Mouse (Mus musculus) midbrain, embryonic 15.5 days (tissue): ENCODE measurements around the gene Ptk7. TPM values are rescaled to one million over a fixed set of nuclear protein-coding genes. Genes with fewer than 3 reads are reported as not detected.

ENCODE experiments used
- ATAC-seq: fragments of 200-750 bp; cut with Nextera tagmentation; replicated peaks from 2 replicates; pipeline ENCODE4 v1.8.0; 2017; ENCODE audit warnings: moderate TSS enrichment
- H3K27ac ChIP-seq: fragments of 300-500 bp; sonication (generic); 2 replicates; pipeline ENCODE4 v1.5.1; 2015; ENCODE audit warnings: mild to moderate bottlenecking, inconsistent platforms
- H3K27me3 ChIP-seq: fragments of 300-500 bp; sonication (generic); replicated peaks from 2 replicates; pipeline ENCODE4 v1.6.1; 2015; ENCODE audit warnings: inconsistent platforms
- H3K36me3 ChIP-seq: fragments of 300-500 bp; sonication (generic); replicated peaks from 2 replicates; pipeline ENCODE4 v1.6.1; 2015; ENCODE audit warnings: inconsistent platforms
- H3K4me1 ChIP-seq: fragments of 300-500 bp; sonication (generic); 2 replicates; pipeline ENCODE4 v1.6.1; 2015; ENCODE audit warnings: inconsistent platforms
- H3K4me2 ChIP-seq: fragments of 300-500 bp; sonication (generic); 2 replicates; pipeline ENCODE4 v1.6.1; 2015; ENCODE audit warnings: inconsistent platforms, mild to moderate bottlenecking, moderate library complexity
- H3K4me3 ChIP-seq: fragments of 300-500 bp; sonication (generic); 2 replicates; pipeline ENCODE4 v1.5.1; 2015; ENCODE audit warnings: mild to moderate bottlenecking, inconsistent platforms
- H3K9ac ChIP-seq: fragments of 300-500 bp; sonication (generic); 2 replicates; pipeline ENCODE4 v1.6.1; 2015; ENCODE audit warnings: mild to moderate bottlenecking, inconsistent platforms
- H3K9me3 ChIP-seq: fragments of 300-500 bp; sonication (generic); 2 replicates; pipeline ENCODE4 v1.6.1; 2016; ENCODE audit warnings: inconsistent platforms
- WGBS: fragments of 180-500 bp; shearing (Covaris S2); methylation state at CpG from one replicate; pipeline ENCODE4 v1.1.7; 2015; ENCODE audit warnings: mixed read lengths; 5-methylcytosine and 5-hydroxymethylcytosine counted together
- polyA plus RNA-seq: library from polyadenylated mRNA; unstranded; fragments of >200 nt; fragmentation: Nextera tagmentation; extraction: Ambion mirVana; gene quantifications from 2 replicates; pipeline ENCODE4 v1.2.1, GENCODE M21; 2015

Ptk7 gene
- 33.6 and 34.8 TPM in 2 replicates for polyA plus RNA-seq

DNA sequence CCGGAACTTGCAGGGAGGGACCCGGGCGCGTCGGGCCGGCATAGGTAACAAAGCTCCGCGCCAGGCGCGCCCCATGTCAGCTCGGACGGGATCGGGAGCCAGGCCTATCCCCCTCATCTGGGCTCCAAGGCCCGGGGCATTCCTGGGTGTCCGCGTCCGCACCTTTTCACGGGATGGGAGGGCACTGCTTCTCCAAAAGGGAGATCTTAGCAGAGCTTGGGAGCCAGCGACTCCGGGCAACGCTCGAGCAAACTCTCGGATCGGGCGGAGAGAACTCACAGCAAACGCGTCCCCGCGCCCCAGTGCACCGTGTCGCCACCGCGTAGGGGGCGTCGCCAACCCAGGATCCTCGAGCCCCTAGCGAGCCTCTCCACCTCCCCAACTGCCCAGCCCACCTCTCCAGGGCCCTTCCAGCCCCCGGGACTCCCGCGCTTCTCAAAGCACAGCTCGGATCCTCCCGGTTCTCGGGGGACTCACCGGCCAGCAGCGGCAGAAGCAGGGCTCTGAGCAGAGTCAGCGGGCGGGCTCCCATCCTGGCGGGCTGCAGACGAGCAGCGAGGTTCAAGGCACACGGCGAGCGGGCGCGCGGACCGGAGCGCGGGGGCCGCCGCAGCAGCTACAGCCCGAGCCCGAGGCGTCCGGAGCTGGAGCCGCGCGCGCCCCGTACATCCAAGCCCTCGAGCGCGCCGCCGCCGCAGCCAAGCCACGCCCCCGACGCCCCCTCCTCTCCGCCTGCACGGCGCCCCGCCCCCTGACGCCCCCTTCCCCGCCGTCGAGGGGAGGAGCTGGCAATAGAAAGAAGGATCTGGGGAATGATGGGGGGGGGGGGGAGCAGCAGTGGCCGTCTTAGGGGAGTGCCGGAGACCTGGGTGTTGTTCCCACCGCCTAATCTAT is at the start of gene Ptk7:
Ptk7 (minus strand) TSS at position 714 of the 894 bp plus-strand sequence.
- Histone ChIP-seq H3K27me3 (no peaks in the 10 kb centered on the region), H3K9me3 (no peaks in the 10 kb centered on the region), H3K9ac (peak within 1 kb of the TSS; percentile 90), H3K4me1 (peaks cover 41% of the 10 kb centered on the region), H3K36me3 (peaks cover 17% of the 10 kb centered on the region), H3K27ac (peak within 1 kb of the TSS; percentile 87), H3K4me2 (peak within 1 kb of the TSS; percentile 72), H3K4me3 (peak within 1 kb of the TSS; percentile 70)
- under 1% methylated on average over 67 of the region's 90 CpGs for WGBS
- peak; percentile 82 for ATAC-seq

DNA sequence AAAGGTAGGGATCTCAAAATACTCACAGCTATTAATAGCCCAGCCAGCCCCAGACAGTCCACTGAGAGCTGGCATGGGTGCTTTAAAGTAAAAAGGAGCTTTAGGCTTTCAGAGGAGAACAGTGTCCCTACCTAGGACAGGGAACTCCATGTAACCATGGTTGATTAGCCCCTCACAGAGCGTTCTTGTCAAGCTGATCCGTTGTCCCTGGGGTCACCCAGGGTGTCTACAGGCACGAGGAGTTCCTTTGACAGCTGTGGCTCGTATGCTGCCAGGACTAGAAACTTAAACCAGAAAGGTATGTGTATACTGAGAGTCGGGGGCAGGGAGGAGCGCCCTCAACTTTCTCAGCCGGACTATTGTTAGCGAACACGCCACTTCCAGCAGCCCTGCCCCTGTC is 49.6 kb upstream of the Ptk7 start:
- Histone ChIP-seq H3K4me2 (peak overlapping the region; percentile 81), H3K9ac (peak overlapping the region; percentile 71; the same call in 1 of the 2 replicates), H3K9me3 (no peaks in the 10 kb centered on the region), H3K4me1 (peaks cover 36% of the 10 kb centered on the region), H3K27ac (no peak overlapping the region), H3K36me3 (peaks cover 30% of the 10 kb centered on the region), H3K4me3 (no peak overlapping the region), H3K27me3 (no peaks in the 10 kb centered on the region)
- WGBS = 73% methylated on average over 9 of the region's 9 CpGs
- no peak for ATAC-seq

DNA sequence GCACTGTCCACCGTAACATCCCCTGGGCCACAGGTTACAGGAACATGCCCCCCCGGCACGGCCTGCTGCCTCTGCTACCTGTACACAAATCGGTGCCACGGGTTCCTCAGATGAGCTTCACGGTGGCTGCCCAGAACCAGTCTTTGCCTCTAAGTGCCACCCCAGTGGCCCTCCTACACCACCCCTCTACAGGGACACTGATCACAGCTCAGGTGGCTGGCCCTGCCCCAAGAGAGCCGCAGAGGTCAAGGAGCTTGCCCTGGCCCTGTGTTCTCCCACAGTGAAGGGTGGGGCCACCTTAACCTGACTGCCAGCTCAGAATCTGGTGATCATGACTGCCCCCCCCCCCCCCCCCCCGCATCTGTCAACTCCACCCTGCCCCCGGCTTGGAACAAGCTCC is 49.1 kb upstream of the Ptk7 start, which contains the start of gene Mea1:
Mea1 (plus strand) TSS at position 378 of the 400 bp plus-strand sequence.
- Histone ChIP-seq H3K4me1 (peaks cover 40% of the 10 kb centered on the region), H3K36me3 (peaks cover 25% of the 10 kb centered on the region), H3K27me3 (no peaks in the 10 kb centered on the region), H3K27ac (0 out of 2 replicates have a peak within 1 kb of the TSS, but pooled peaks have one; percentile 90), H3K9me3 (no peaks in the 10 kb centered on the region), H3K4me2 (peak within 1 kb of the TSS; percentile 81), H3K4me3 (peak within 1 kb of the TSS; percentile 86), H3K9ac (peak within 1 kb of the TSS; percentile 71)
- ATAC-seq = no peak
- 88% methylated on average over 8 of the region's 9 CpGs for WGBS

DNA sequence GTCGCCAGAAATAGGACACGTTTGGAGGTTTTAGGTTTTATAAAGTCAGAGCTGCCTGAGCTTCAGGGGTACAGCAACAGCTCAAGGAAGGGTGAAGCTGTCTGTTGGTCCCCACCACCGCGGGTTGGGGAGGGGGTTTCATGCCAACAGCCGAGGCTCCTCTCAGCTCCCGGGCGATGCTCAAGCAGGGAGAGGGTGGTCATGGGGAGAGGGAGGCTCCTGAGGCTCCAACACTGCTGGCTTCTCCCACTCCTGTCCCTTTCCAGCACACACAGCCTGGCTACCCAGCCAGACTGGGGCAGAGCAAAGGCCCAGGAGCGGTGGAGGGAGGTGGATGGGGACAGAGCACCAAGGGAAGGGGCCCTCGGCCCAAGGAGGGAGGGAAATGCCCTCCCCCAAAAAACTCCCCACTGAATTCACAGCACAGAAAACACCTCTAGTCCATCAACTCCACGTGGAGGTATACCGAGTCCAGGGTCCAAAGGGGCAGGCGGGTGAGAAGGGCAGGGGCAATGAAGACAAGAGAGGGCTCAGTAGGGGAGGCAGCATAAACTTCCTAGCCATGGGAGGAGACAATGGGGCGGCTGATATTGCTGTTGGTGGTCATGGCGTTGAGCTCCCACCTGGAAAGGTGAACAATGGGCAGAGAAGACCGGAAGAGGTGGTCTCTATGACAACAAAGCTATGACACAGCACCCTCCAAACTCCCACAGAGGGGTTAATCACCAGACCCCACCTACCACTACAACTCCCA is 45.4 kb upstream of the Ptk7 start:
- peak overlapping the region; percentile 71 for H3K4me3 ChIP-seq
- peaks cover 32% of the 10 kb centered on the region for H3K4me1 ChIP-seq
- H3K36me3 ChIP-seq = peaks cover 27% of the 10 kb centered on the region
- 18% methylated on average over 15 of the region's 15 CpGs for WGBS
- H3K27me3 ChIP-seq = no peaks in the 10 kb centered on the region
- peak overlapping the region; percentile 65 for H3K27ac ChIP-seq
- H3K9ac ChIP-seq = peak overlapping the region; percentile 5
- ATAC-seq = peak; percentile 48
- no peaks in the 10 kb centered on the region for H3K9me3 ChIP-seq
- peak overlapping the region; percentile 78 for H3K4me2 ChIP-seq

DNA sequence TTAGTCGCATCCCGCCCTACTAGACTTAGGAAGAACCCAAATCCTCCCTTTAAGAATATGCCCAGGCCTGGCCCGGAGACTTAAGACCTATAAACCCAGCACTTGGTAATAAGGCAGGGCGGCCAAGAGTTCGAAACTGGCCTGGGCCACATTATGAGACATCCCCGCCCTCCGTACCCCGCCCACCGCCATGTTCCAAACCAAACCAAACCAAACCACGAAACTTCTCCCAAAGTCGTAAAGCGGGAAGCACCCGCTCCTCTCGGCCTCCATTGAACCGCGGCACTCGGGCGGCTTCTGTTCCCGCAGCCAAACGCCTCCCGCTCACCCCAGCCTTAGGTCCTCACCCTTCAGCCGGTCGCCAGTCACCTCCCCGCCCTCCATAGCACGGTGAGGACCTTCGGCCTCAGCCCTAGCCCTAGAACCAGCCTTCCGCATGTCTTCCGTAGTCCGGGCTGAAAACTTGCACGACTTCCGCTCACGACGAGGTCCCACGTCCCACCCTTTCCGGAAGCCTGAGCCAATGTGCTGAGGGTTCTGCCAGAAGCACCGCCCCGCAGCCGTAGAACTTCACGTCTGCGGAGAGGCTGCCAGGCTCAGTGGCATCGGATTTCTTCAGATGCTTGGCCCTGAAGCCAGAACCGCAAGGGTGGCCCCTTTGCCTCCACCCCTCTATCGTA is 44.7 kb upstream of the Ptk7 start, which contains the start of gene Rrp36:
Rrp36 (minus strand) TSS at position 503 of the 680 bp plus-strand sequence.
- WGBS = 1% methylated on average over 42 of the region's 43 CpGs
- H3K27ac ChIP-seq = peak within 1 kb of the TSS; percentile 65
- no peaks in the 10 kb centered on the region for H3K27me3 ChIP-seq
- no peaks in the 10 kb centered on the region for H3K9me3 ChIP-seq
- peak; percentile 90 for ATAC-seq
- peaks cover 34% of the 10 kb centered on the region for H3K36me3 ChIP-seq
- H3K4me1 ChIP-seq = peaks cover 25% of the 10 kb centered on the region
- H3K9ac ChIP-seq = peak within 1 kb of the TSS; percentile 61
- H3K4me3 ChIP-seq = peak within 1 kb of the TSS; percentile 71
- H3K4me2 ChIP-seq = peak within 1 kb of the TSS; percentile 78

DNA sequence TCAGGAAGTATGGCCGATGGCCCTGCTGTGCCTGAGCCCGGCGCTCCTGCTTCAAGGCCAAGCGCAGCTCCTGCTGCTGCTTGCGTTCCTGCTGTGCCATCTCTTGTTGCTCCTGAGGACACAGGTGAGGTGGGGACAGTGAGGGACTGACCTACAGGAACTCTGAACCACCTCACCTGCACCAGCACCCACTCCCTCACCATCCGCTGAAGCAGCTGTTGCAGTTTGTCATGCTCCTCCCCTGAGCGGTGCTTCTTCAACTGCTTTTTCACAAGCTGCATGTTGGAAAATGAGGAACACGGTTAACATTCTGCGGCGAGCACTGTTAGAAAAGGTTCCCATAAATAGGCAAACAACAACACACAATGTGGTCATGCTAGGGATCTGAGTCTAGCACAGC is 40.6 kb upstream of the Ptk7 start:
- Histone ChIP-seq H3K27ac (no peak overlapping the region), H3K9ac (no peak overlapping the region), H3K36me3 (peaks cover 29% of the 10 kb centered on the region), H3K27me3 (no peaks in the 10 kb centered on the region), H3K9me3 (no peaks in the 10 kb centered on the region), H3K4me2 (no peak overlapping the region), H3K4me3 (no peak overlapping the region), H3K4me1 (peaks cover 16% of the 10 kb centered on the region)
- ATAC-seq = no peak
- WGBS = 97% methylated on average over 10 of the region's 10 CpGs

DNA sequence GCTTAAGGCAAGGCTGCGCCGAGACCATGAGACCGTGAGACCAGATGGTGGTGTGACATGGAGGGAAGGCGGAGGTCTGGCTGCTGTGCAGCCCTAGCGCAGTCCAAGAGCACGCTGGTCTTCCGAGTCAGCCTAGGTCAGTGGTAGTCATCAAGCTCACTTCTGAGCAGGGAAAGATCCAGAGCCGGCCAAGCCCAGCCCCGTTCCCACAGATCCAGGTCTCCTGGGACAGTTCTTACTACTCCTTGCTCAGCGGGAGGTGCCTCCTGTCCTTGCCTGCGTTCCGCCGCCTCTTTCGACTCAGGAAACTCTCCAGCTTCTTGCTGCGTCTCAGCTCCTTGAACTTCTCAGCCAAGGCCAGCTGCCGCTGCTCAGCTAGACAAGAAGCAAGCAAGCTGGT is 38.4 kb upstream of the Ptk7 start:
- Histone ChIP-seq H3K27me3 (no peaks in the 10 kb centered on the region), H3K27ac (no peak overlapping the region), H3K9me3 (no peaks in the 10 kb centered on the region), H3K4me2 (no peak overlapping the region), H3K36me3 (peaks cover 48% of the 10 kb centered on the region), H3K4me1 (no peaks in the 10 kb centered on the region), H3K9ac (no peak overlapping the region), H3K4me3 (no peak overlapping the region)
- WGBS = 94% methylated on average over 16 of the region's 16 CpGs
- no peak for ATAC-seq

DNA sequence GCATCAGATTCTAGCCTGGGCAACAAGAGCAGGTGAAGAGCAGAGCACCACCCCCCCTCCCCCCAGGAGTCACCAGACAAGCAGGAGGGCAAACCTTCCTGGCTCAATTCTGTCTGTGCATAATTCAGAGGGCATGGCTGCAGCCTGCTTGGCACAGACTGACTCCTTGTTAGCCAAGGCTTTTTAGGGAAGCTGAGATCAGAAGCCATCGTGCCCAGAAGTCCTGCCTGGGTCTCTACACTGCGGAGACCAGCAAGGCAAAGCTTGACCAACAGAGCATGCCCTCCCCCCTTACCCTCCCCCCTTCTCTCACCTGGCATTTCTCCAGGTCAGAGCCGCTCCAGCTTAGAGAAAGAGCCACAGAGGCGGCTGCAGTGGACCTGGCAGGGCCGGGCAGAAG is 33.4 kb upstream of the Ptk7 start:
- H3K4me2 ChIP-seq = no peak overlapping the region
- no peak overlapping the region for H3K4me3 ChIP-seq
- no peaks in the 10 kb centered on the region for H3K4me1 ChIP-seq
- H3K9me3 ChIP-seq = no peaks in the 10 kb centered on the region
- no peak overlapping the region for H3K27ac ChIP-seq
- H3K36me3 ChIP-seq = peaks cover 71% of the 10 kb centered on the region
- WGBS = 88% methylated on average over 5 of the region's 5 CpGs
- ATAC-seq = no peak
- no peak overlapping the region for H3K9ac ChIP-seq
- H3K27me3 ChIP-seq = no peaks in the 10 kb centered on the region

DNA sequence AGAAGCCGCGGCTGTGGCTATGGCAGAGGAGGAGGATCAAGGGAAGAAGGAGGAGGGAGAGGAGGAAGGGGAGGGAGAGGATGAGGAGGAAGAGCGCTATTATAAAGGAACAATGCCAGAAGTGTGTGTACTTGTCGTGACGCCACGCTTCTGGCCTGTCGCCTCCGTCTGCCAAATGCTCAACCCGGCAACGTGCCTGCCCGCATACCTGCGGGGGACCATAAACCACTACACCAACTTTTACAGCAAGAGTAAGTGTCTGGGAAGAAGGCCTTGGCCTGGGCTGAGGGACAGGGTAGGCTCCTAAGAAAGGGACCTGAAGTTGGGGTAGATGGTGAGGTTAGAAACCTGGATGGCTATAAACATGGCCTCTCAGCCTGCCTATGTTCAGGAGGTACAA is 32.7 kb upstream of the Ptk7 start:
- WGBS = 91% methylated on average over 12 of the region's 12 CpGs
- H3K9ac ChIP-seq = no peak overlapping the region
- H3K4me3 ChIP-seq = no peak overlapping the region
- H3K9me3 ChIP-seq = no peaks in the 10 kb centered on the region
- no peak overlapping the region for H3K27ac ChIP-seq
- no peaks in the 10 kb centered on the region for H3K27me3 ChIP-seq
- no peak for ATAC-seq
- H3K4me2 ChIP-seq = no peak overlapping the region
- H3K4me1 ChIP-seq = no peaks in the 10 kb centered on the region
- H3K36me3 ChIP-seq = peaks cover 73% of the 10 kb centered on the region

DNA sequence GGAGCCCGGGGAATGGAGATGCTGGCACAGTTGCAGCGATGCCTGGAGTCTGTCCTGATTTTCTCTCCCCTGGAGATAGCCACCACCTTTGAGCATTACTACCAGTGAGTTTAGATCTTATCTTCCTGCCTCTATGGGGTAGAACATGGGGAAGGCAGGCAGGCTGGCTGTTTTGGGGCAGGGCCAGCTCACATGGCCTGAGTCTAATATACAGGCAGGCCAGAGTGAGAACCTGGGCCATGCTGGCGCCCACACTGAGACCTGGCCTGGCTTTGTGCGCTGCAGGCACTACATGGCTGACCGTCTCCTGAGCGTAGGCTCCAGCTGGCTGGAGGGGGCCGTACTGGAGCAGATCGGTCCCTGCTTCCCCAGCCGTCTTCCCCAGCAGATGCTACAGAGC is 32.0 kb upstream of the Ptk7 start:
- Histone ChIP-seq H3K27me3 (no peaks in the 10 kb centered on the region), H3K4me3 (no peak overlapping the region), H3K27ac (no peak overlapping the region), H3K9me3 (no peaks in the 10 kb centered on the region), H3K9ac (no peak overlapping the region), H3K36me3 (peaks cover 73% of the 10 kb centered on the region), H3K4me2 (no peak overlapping the region), H3K4me1 (no peaks in the 10 kb centered on the region)
- no peak for ATAC-seq
- WGBS = 92% methylated on average over 9 of the region's 9 CpGs

DNA sequence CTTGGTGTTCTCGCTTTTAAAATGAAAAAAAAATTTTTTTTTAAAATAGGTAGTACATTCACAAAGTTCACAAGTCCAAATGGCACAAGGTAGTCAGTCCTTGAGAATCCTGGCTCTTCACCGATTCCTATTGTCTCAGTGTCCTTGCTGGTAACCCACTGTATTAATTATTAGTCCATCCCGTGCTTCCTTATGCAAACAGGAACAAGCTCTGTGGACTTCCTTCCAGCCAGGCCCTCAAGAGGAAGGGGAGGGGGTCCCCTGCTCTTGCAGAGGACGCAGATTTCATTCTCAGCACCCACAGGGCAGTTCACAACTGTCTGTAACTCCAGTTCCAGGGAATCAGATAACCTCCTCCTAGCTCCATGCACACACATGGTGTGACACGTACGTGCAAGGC is 26.8 kb upstream of the Ptk7 start:
- Histone ChIP-seq H3K4me1 (peaks cover 23% of the 10 kb centered on the region), H3K27me3 (no peaks in the 10 kb centered on the region), H3K4me2 (no peak overlapping the region), H3K36me3 (peaks cover 65% of the 10 kb centered on the region), H3K9ac (no peak overlapping the region), H3K9me3 (no peaks in the 10 kb centered on the region), H3K27ac (no peak overlapping the region), H3K4me3 (no peak overlapping the region)
- no peak for ATAC-seq
- 89% methylated on average over 6 of the region's 6 CpGs for WGBS
